Mouse (Mus musculus) olfactory bulb, adult 2 months (tissue): ENCODE data around the gene Gm20604.
A peak's percentile ranks its signal among the peaks of the same experiment; 100 is the strongest.

Source experiments
- CTCF ChIP-seq: fragments of 200-500 bp; IDR thresholded peaks from 2 replicates; pipeline ENCODE4 v1.5.1; 2012; ENCODE audit warnings: low read depth, mild to moderate bottlenecking, low read length, moderate library complexity; ENCODE audit not compliant: insufficient read depth
- POLR2A ChIP-seq: fragments of 200-500 bp; IDR thresholded peaks from 2 replicates; pipeline ENCODE4 v1.6.1; 2012; ENCODE audit warnings: mild to moderate bottlenecking, low read depth, low read length, moderate library complexity; ENCODE audit not compliant: insufficient read depth

DNA sequence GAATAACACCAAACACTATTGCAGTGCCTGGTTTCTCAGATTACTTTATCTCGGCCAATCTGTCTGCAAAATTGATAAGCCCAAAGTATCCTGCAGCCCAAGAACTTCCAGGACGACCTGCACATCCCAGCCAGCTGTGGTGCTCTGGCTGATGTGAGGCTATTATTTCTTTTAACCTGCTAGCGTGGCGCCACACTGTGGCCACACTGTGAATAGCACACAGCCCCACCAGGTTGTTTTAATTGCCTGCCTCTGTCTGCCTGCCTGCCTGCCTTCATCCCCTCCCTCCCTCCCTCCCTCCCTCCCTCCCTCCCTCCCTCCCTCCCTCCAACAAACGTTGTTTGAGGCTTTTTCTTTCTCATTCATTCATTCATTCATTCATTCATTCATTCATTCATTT is 25.1 kb downstream of the Gm20604 start:
- TF ChIP-seq CTCF = peak; percentile 69
- no peak for TF ChIP-seq POLR2A
